Mouse (Mus musculus) lung, postnatal 0 days (tissue): ENCODE results near the gene Katnb1.
A peak's percentile ranks its signal among the peaks of the same experiment; 100 is the strongest.

Experiments used
- CTCF ChIP-seq: IDR thresholded peaks from 2 replicates; pipeline ENCODE4 v1.5.1; 2016; ENCODE audit warnings: antibody characterized with exemption, mild to moderate bottlenecking
- EP300 ChIP-seq: IDR thresholded peaks from 2 replicates; pipeline ENCODE4 v1.6.1; 2016; ENCODE audit warnings: antibody characterized with exemption, mild to moderate bottlenecking, control low read depth

- TF ChIP-seq CTCF: no peak; the same call in 1 of the 2 replicates
- TF ChIP-seq EP300: peak; percentile 99
Observed at GRCm38 (mm10) chr8:95080381-95081341, at the start of gene Katnb1.
